Mouse (Mus musculus): ENCODE measurements around the gene Bmp7. TPM values are rescaled to one million over a fixed set of nuclear protein-coding genes. Genes with fewer than 3 reads are reported as not detected.

Gene Bmp7
- total RNA-seq, 4 experiments from 2014 or later: 13.4 to 14.3 (median 13.9) TPM

DNA sequence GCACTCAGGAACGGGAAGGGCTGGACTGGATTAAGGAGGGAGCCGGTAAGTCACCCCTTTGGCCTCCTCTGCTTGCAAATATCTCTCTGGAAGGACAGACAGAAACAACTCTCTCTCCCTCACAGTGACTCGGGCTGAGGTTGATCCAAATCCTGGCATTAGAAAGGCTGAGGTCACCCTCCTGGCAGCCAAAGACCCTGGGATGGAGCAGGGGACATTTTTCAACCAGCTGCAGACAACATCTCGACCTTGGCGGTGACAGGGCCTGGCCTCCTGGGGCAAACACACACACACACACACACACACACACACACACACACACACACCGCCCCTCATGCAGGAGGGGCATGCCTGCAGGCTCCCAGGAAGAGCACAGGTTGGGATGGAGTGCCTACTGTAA, 29.0 kb downstream of the Bmp7 start:
- DNase-seq (ENCODE audit: low spot score in 2 of 2): no peak

GRCm38 (mm10) chr2:172909463-172909862, 30.7 kb downstream of the Bmp7 start:
- no peak for DNase-seq (ENCODE audit: low spot score in 2 of 2)

DNA sequence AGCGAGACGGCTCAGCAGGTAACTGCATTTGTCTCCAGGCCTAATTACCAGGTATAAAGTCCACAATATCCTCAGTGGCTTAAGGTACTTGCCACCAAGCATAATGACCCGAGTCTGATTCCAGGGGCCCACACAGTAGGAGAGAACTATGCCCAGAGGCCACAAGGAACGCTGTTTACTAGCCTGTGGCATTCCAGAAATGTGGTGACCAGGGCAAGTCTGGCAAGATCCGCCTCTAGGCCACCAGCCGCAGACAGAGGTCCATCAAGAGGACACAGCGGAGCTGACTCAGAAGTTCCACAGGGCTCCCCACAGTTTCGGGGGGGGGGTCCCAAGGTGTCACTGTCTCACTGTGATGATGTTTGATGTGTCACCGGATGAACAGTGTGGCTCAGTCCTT, 34.0 kb downstream of the Bmp7 start:
- DNase-seq (ENCODE audit: low spot score in 2 of 2): no peak

GRCm38 (mm10) chr2:172905057-172905456, 35.1 kb downstream of the Bmp7 start:
- no peak for DNase-seq (ENCODE audit: low spot score in 2 of 2)

DNA sequence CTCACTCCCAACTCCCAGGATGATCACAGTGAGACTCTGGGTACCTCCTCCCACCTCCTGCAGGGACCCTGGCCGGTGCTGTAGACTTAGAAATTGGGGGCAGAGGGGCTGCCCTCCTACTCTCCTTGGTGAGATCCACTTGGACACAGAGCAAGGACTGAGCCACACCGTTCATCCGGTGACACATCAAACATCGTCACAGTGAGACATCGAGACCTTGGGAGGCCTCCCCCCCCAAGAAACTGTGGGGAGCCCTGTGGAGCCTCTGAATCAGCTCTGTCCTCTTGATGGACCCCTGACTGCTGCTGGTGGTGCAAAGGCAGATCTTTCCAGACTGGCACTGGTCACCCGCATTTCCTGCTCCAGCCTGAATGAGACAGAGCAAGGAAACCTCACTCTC, 35.5 kb downstream of the Bmp7 start:
- DNase-seq (ENCODE audit: low spot score in 2 of 2): no peak

GRCm38 (mm10) chr2:172903523-172903922, 36.6 kb downstream of the Bmp7 start:
- no peak for DNase-seq (ENCODE audit: low spot score in 2 of 2)

DNA sequence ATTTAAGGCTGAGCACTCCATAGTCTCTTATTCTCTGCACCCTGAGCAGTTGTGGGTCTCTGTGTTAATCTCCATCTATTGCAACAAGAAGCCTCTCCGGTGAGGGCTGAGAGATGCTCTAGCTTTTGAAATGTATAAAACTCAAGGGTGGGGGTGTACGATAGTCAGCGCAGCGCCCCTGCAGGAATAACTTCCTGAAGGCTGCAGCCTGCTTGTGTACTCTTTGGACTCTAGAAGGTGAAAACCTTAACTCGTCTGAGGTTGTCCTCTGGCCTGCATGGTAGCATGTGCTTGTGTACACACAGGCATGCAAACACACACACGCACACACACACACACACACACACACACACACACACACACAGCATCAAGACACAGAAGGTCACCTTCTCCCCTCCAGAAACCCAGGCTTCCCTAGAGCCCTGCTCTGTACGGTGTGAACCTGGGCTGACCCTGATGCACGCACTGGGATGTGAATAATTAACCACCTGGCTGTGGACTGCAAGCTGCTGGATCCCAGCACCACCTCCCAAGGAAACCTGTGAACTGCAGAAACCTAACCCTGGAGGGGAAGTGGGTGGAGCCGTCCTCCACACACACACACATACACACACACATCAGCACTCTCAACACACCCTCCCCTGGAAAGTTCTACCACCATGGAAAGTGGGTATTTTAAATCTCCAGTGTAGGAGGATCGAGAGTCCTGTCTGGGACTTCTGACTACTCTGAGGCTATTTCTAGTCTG, 39.0 kb downstream of the Bmp7 start:
- DNase-seq (ENCODE audit: low spot score in 2 of 2): no peak

DNA sequence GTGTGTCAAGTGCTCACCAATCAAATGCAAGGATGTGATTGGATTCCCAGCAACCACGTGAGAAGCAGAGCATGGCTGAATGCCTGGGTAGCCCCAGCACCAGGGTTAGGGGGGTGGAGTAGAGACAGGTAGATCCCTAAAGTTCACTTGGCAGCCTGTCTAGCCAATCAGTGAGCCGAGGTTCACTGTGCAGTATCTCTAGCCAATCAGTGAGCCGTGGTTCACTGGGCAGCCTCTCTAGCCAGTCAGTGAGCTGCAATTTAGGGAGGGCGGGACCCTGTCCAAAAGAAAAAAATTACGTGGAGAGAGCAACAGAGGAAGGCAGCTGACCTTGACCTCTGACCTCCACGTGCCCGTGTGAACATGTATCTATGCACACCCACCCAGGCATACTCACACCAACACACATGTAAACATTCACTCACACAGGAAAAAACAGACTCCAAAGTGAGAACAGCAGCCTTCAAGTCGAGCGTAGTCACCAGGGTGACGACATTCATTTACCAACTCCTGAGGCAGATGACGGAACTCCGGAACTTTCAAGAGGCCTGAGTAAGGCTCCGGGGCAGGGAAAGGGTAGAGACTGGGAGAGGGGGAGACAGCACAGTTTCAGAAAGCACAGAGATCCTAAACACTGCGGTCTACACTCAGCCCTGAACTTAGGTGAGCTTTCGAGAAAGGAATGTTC, 50.2 kb downstream of the Bmp7 start:
- no peak for DNase-seq (ENCODE audit: low spot score in 2 of 2)

GRCm38 (mm10) chr2:172889222-172889621, 50.9 kb downstream of the Bmp7 start:
- DNase-seq (ENCODE audit: low spot score in 2 of 2): no peak

GRCm38 (mm10) chr2:172888147-172888546, 52.0 kb downstream of the Bmp7 start:
- DNase-seq (ENCODE audit: low spot score in 2 of 2): no peak

DNA sequence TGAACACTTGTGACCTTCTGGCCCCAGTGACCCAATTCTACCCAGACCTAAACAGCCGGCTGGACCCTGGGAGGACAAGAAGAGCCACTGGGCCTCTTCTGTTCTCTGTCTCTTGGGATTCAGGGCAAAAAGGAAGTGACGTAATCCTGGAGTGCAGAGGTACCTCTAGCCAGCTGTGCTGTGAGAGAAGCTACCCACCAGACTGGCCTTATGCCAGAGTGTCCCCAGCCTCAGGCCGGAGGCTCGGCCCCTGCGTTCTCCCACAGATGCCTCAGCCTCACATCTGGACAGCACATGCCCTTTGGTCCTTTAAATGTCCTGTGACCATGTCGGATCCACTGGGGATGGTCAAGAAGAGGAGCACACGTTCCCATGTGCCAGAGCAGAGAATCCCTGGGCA, 54.3 kb downstream of the Bmp7 start:
- no peak for DNase-seq (ENCODE audit: low spot score in 2 of 2)

- DNase-seq (ENCODE audit: low spot score in 2 of 2): no peak
These were observed 55.5 kb downstream of the Bmp7 start for GRCm38 (mm10) chr2:172884584-172884983.

DNA sequence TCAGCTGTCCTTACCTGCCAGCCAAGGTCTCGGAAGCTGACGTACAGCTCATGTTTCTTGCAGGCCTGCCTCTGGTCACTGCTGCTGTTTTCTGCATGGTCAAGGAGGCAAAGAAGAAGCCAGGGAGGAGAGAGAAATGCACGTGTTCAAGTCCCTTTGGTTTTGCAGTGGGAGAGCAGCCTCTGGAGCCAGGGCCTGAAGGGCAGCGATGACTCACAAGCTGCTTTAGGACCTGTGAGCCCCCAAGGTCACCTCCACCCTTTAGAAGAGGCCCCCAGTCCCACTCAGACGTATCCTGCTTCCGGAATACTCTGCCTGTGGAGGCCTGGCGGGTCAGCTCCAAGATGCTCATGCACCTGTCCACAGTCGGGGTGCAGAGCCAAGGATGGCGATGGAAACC, 64.9 kb downstream of the Bmp7 start:
- DNase-seq (ENCODE audit: low spot score in 2 of 2): no peak

GRCm38 (mm10) chr2:172866356-172866755, 73.8 kb downstream of the Bmp7 start:
- no peak for DNase-seq (ENCODE audit: low spot score in 2 of 2)

DNA sequence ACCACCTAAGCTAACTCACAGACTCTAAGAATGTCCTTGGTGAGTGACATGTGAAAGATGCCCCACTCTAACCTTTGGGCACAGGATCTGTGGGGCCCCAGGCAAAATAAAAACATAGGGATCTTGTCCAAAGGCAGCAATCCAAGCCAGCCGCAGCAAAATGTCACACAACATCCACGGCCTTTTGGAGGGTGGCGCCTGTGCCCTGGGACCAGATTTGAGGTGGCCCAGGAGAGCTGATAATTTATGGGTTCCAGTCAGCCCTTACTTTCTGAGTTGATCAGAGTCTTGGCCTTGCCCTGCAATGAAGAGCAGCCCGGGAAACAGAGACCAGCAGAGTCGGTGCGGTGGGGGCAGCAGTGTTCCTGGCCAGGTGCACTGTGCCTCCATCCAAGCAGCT, 75.0 kb downstream of the Bmp7 start:
- no peak for DNase-seq (ENCODE audit: low spot score in 2 of 2)

DNA sequence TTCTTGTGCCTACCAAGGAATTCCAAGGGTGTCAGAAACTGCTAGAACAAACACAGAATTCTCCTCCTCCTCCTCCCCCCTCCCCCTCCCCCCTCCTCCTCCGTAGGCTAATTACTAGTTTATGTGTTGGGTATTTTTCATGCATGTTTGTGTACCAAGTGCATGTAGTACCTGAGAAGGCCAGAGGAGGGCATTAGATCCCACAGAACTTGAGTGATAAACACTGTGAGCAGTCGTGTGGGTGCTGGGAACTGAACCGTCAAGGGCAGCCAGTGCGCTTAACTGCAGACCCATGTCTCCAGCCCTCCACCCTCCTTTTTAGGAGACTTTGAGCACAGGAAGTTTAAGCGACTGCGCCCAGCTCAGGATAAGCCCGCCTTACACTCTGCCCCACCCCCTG, 75.6 kb downstream of the Bmp7 start:
- DNase-seq (ENCODE audit: low spot score in 2 of 2): no peak

- peak in 1 of 2 experiments; percentile 13 for DNase-seq (ENCODE audit: low spot score in 2 of 2)
These were observed 76.7 kb downstream of the Bmp7 start for GRCm38 (mm10) chr2:172863469-172863856.

DNA sequence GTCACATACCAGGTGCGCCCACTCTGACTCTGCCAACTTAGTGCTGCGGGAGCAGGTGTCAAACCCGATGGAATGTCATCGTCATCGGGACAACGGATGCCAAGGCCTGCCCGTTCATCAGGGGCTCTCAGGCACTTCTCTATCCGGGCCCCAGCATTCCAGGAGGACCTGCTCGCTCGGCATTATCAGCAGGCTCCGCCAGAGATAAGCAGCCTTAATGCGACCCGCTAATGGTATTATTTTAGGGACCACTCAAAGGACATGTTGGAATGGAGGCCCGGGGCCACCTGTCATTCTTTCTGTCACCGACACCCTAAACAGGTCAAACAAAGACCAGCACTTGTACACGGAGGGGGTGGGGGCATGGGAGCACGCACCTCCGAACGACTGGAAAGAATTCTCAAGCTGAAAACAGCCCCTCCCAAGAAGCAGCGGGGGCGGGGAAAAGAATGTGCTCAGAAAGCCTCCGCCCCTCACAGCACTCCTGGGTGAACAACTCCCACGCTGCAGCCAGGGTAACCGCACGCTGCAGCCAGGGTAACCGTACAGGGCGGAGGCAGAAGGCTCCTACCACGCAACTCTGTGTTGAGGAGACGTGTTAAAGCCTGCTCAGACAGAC, 77.2 kb downstream of the Bmp7 start:
- peak; percentile 44 to 75 for DNase-seq (ENCODE audit: low spot score in 2 of 2)

DNA sequence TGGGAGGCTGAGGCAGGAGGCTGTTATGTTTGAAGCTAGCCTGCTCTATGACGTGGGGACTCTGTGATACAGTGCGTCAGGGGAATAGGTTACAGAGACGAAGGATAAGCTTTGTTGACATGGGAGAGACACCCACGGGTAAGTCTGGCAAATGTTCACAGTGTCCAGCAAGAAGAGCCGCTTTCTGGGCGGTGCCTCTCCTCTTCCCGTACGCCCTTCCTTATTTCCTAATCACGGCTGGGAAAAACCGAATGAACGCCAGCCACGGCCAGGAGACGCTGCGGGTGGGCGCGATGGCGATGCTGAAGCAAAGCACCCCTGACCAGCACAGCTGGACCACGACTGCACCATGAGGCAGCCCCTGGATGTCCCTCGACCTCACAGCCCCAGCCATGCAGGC, 77.7 kb downstream of the Bmp7 start:
- no peak for DNase-seq (ENCODE audit: low spot score in 2 of 2)

DNA sequence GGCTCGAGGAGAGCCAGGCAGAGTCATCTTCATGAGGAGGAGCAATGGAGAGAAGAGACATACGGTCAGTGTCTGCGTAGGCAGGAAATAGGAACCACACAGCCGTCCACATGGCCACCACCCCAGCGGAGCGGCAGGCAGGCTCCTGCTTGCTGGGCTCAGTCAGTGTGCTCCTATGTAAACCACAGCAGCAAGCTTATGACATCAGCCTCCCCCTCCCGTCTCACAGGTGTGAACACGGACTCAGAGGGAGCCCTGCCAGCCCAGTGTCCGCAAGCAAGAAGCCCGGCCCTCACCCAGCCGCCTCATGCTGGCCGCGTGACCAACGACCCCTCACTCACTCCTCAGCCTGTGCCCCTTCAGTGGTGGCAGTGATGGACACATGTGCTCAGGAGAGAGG, 78.5 kb downstream of the Bmp7 start:
- peak in 1 of 2 experiments; percentile 45 for DNase-seq (ENCODE audit: low spot score in 2 of 2)

- DNase-seq (ENCODE audit: low spot score in 2 of 2): no peak
These were observed 79.5 kb downstream of the Bmp7 start for GRCm38 (mm10) chr2:172860593-172860992.

GRCm38 (mm10) chr2:172860104-172860503, 80.0 kb downstream of the Bmp7 start:
- DNase-seq (ENCODE audit: low spot score in 2 of 2): no peak

GRCm38 (mm10) chr2:172857048-172857447, 83.1 kb downstream of the Bmp7 start:
- no peak for DNase-seq (ENCODE audit: low spot score in 2 of 2)
